Mouse (Mus musculus): Measurements from ENCODE around the gene Glis3. TPM values are rescaled to one million over a fixed set of nuclear protein-coding genes. Genes with fewer than 3 reads are reported as not detected.

Gene Glis3
- polyA plus RNA-seq, 1 experiment from 2014 or later, result 2.6 TPM

DNA sequence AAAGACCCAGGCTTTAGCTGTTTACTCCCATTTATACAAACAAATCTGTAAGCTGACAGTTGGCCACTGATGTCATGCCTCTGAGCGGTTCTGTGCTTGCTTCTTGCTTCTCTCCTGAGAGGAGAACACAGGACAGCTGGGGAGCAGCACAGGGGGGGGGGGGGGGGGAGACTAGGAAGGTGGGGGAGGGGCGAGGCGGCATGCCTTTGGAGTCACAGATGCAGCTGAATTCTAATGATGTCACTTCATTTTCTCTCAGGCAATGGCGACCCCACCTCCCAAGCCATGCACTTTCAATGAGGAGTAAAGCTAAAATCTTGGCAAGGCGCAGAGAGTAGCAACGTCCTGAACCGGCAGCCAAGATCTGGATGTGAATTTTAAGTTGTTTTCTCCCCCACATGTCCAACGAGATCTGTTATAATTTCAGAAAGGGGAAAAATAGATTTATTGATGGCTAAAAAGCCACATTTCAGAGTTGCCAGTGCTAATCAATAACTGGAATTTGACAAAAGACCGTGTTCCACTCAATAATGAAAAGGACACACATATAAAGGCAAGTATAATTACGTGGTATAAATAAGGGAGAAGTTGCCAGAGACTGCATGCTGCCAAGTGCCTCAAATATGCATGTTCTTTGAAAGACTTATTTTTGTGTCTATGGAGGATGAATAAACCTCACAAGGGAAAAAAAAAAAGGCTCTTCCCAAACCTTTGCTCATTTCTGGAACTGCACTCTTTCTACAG lies 297.5 kb downstream of the Glis3 start:
- WGBS, result 29% methylated on average over 10 of the region's 10 CpGs
- ATAC-seq (ENCODE audit: low FRiP score), result peak; percentile 88
- no peak overlapping the region for H3K4me2 ChIP-seq (replicated peaks)

DNA sequence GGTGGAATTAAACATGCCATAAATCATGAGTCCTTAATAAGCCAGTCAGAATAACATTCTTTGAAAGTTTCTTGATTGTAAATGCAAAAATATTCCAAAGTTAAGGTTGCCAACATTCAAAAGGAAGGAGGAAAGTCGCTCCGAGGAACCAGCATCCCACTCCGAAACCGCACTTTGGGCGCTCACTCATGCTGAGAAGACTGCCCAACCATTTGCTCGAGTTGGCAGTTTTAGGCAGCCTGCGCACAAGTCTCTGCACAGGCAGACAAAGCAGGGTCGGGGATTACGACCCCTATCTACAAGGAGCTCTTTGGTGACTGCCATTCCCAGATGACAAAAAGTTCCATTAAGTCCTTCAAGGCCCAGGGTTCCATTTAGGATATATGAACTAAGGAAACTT lies 298.4 kb downstream of the Glis3 start:
- Histone ChIP-seq H3K4me1 (peaks cover 30% of the 10 kb centered on the region), H3K4me3 (no peak overlapping the region), H3K36me3 (no peaks in the 10 kb centered on the region), H3K9ac (no peak overlapping the region), H3K27me3 (no peaks in the 10 kb centered on the region), H3K9me3 (replicated peaks) (no peaks in the 10 kb centered on the region), H3K27ac (peak overlapping the region; percentile 48; the same call in 1 of the 2 replicates), H3K4me2 (replicated peaks) (no peak overlapping the region)
- WGBS, result 45% methylated on average over 9 of the region's 9 CpGs
- ATAC-seq (ENCODE audit: low FRiP score), result no peak

More for the DNA sequence above, 297.5 kb downstream of the Glis3 start:
- Histone ChIP-seq H3K27me3 (no peaks in the 10 kb centered on the region), H3K9ac (no peak overlapping the region), H3K4me1 (peaks cover 30% of the 10 kb centered on the region), H3K36me3 (no peaks in the 10 kb centered on the region), H3K27ac (peak overlapping the region; percentile 48; the same call in 1 of the 2 replicates), H3K9me3 (replicated peaks) (no peaks in the 10 kb centered on the region), H3K4me3 (no peak overlapping the region)

DNA sequence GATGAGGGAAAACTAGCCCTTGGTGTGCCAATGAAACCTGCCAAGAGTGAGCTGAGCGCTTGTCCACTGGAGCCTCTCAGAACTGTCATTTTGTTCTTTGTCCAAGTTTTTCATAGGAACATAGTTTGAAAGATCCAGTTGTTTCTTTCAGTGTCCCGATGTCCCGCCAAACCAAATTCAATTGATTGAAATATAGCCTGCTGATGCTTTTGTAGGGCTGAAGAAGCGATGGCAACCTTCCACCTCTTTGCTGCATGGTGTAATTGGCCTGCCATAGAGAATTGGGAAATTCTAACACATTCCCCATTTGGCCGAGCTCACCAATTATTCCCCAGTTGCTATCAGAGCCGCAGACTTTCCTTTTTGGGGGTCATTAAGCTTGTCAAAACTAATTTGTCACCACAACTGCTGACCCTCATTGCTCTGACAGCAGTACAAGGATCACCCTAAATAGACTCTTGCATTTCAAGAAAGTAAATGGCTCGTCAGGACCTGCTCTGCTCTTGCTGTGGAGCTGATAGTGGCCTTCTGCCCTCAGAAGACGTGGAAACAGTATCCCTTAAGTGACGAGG lies 299.1 kb downstream of the Glis3 start:
- Histone ChIP-seq H3K9ac (no peak overlapping the region), H3K4me1 (peaks cover 30% of the 10 kb centered on the region), H3K36me3 (no peaks in the 10 kb centered on the region), H3K27me3 (no peaks in the 10 kb centered on the region), H3K9me3 (replicated peaks) (no peaks in the 10 kb centered on the region), H3K4me2 (replicated peaks) (no peak overlapping the region), H3K27ac (no peak overlapping the region), H3K4me3 (no peak overlapping the region)
- WGBS, result 52% methylated on average over 9 of the region's 9 CpGs
- no peak for ATAC-seq (ENCODE audit: low FRiP score)

DNA sequence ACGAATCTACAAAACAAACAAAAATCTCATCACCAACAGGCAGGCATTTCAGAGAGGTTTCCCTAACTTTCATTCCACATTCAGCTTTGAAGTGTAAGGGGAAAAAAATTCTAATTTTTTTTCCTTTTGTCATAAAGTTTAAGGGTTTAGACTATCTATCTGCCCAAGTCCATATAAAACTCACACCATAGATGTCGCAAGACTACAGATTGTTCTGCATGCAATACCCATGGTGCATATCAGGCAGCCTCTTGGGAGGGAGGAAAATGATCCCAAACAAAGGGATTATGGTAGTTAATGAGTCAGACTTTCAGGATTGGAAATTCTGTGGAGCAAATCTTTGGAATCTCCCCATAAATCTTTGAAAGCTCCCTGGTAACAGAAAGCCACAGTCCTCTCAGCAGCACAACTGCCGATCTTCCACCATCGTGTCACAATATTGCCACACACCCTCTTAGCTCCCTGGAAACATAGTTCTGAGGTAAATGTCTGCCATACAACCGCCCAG lies 302.0 kb downstream of the Glis3 start:
- H3K4me3 ChIP-seq, result no peak overlapping the region
- H3K27ac ChIP-seq, result no peak overlapping the region
- no peaks in the 10 kb centered on the region for H3K27me3 ChIP-seq
- no peak overlapping the region for H3K9ac ChIP-seq
- no peaks in the 10 kb centered on the region for H3K36me3 ChIP-seq
- no peak for ATAC-seq (ENCODE audit: low FRiP score)
- peaks cover 28% of the 10 kb centered on the region for H3K4me1 ChIP-seq
- 90% methylated on average over 5 of the region's 5 CpGs for WGBS
- no peak overlapping the region for H3K4me2 ChIP-seq (replicated peaks)
- no peaks in the 10 kb centered on the region for H3K9me3 ChIP-seq (replicated peaks)

DNA sequence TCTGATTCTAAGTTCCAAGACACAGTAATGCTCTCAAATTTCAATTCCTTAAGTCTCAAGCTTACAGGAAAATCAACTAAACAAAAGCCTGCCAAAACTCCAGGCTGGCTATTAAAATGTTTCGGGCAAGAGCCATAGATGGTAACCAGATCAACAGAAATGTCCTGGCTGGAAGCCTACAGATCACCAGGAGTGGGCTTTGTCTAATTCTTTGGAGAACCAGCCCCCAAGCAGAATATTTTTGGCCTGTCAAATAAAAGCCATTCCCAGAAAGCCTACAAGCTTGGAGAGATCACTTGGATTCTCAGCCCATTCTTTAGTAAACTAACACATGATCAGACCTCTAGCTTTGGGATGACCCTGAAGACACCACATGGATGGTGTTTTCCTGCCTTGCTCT lies 303.5 kb downstream of the Glis3 start:
- Histone ChIP-seq H3K4me2 (replicated peaks) (no peak overlapping the region), H3K4me1 (peaks cover 13% of the 10 kb centered on the region), H3K27ac (no peak overlapping the region), H3K4me3 (no peak overlapping the region), H3K36me3 (no peaks in the 10 kb centered on the region), H3K9ac (no peak overlapping the region), H3K27me3 (no peaks in the 10 kb centered on the region), H3K9me3 (replicated peaks) (no peaks in the 10 kb centered on the region)
- 76% methylated on average over 1 of the region's 1 CpGs for WGBS
- no peak for ATAC-seq (ENCODE audit: low FRiP score)

DNA sequence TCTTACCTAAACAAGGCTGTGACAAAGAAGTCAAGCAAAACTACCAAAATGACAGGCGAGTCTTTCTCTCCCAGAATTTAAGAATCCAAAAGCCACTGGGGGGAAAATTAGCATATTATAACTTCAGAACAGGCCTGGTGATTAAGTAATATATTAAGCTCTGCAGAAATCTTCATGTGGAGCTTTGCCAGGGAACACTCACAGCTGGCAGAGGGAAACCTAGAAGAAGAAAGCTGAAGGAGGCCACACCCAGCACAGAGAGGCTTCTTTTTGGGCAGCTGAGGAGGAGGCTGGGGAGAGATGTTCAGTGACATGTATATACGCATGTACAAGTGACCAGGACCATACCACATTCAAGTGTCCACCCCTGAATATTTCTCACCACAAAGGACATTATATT lies 304.1 kb downstream of the Glis3 start:
- WGBS, result 89% methylated on average over 2 of the region's 2 CpGs
- H3K36me3 ChIP-seq, result no peaks in the 10 kb centered on the region
- ATAC-seq (ENCODE audit: low FRiP score), result no peak

DNA sequence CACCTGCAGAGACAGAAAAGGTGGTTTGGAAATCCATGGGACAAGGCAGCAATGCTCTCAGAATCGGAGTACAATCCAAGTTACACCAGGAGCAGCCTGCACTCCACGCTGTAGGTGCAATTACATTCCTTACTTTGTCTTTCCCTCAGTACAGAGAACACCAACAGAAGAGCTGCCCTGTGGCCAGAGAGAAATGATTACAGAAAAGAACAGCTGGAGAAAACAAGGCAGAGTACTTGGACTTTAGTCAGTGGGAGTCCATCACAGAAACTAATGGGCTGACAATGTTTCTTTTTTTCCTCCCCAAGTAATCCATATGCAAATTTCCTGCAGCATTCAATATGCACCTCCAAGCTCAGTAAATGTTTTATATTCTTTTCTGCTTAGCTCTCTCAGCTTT lies 305.4 kb downstream of the Glis3 start:
- Histone ChIP-seq H3K4me1 (no peaks in the 10 kb centered on the region), H3K27me3 (no peaks in the 10 kb centered on the region), H3K4me3 (no peak overlapping the region), H3K9ac (no peak overlapping the region), H3K9me3 (replicated peaks) (no peaks in the 10 kb centered on the region), H3K27ac (no peak overlapping the region), H3K4me2 (replicated peaks) (no peak overlapping the region), H3K36me3 (no peaks in the 10 kb centered on the region)
- no peak for ATAC-seq (ENCODE audit: low FRiP score)
- 44% methylated on average over 2 of the region's 2 CpGs for WGBS

More for the DNA sequence above, 304.1 kb downstream of the Glis3 start:
- Histone ChIP-seq H3K4me3 (no peak overlapping the region), H3K9ac (no peak overlapping the region), H3K4me1 (peaks cover 7% of the 10 kb centered on the region; the same call in 1 of the 2 replicates), H3K27me3 (no peaks in the 10 kb centered on the region), H3K4me2 (replicated peaks) (no peak overlapping the region), H3K27ac (no peak overlapping the region), H3K9me3 (replicated peaks) (no peaks in the 10 kb centered on the region)

DNA sequence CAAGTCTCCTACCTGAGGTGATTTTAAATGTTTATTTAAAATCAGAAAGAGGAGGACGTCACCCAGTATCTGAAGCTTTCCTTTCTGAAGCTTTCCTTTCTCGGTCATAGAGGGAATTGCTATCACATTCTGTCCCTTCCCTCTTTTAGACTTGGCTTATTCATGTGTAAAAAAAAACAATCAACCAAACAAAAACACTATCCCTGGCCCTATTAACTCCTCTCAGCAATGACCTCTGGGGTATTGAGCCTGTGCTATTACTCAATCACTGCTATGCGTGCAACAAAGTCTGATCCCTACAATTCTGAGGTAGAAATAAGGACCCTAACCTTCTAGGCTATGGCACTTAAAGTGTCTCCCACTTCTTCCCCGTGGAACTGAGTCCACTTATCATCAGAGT lies 311.7 kb downstream of the Glis3 start:
- H3K27ac ChIP-seq, result no peak overlapping the region
- H3K9ac ChIP-seq, result no peak overlapping the region
- no peaks in the 10 kb centered on the region for H3K4me1 ChIP-seq
- WGBS, result 67% methylated on average over 4 of the region's 4 CpGs
- H3K4me3 ChIP-seq, result no peak overlapping the region
- no peak overlapping the region for H3K4me2 ChIP-seq (replicated peaks)
- no peaks in the 10 kb centered on the region for H3K36me3 ChIP-seq
- ATAC-seq (ENCODE audit: low FRiP score), result no peak
- no peaks in the 10 kb centered on the region for H3K27me3 ChIP-seq
- H3K9me3 ChIP-seq (replicated peaks), result no peaks in the 10 kb centered on the region

DNA sequence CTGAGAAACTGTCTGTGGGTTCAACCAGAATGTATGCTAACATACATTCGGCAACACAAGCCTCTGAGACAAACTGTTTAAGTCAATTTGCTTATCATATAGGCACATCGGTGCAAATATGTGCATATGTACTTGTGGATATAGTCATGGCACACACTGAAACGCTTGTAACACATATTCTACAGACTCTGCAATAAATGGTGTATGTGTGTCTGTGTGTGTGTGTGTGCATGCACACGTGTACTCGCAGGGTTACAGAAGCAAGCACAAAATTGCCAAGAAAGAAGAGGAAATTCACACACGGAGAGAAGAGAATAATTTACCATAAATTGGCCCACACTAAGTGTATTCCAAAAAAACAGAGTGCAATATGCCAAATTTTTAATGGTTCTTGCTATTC lies 312.6 kb downstream of the Glis3 start:
- no peak for ATAC-seq (ENCODE audit: low FRiP score)
- H3K9ac ChIP-seq, result no peak overlapping the region
- no peak overlapping the region for H3K4me3 ChIP-seq
- H3K27ac ChIP-seq, result no peak overlapping the region
- no peaks in the 10 kb centered on the region for H3K36me3 ChIP-seq
- H3K4me1 ChIP-seq, result no peaks in the 10 kb centered on the region
- 90% methylated on average over 6 of the region's 6 CpGs for WGBS
- H3K27me3 ChIP-seq, result no peaks in the 10 kb centered on the region
- no peaks in the 10 kb centered on the region for H3K9me3 ChIP-seq (replicated peaks)
- H3K4me2 ChIP-seq (replicated peaks), result no peak overlapping the region

DNA sequence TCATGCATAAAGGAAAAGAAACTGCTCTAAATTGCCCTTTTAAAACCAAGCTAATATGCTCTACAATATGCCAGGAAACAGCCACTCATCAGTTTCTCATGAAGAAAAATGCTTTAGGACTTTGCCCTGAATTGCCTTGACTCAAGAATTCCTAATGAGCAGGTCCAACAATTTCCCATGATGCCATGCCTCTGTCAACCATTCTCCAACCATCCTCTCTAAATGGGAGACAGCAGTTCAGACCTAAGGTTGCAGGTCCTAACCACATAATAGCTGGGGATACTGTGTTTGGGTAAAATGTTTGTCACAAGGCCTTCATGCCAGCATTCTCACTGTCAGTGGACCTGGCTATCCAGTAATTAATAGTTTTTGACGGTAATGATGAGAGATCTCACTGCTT lies 313.1 kb downstream of the Glis3 start:
- WGBS, result 87% methylated on average over 1 of the region's 1 CpGs
- ATAC-seq (ENCODE audit: low FRiP score), result no peak
- no peaks in the 10 kb centered on the region for H3K4me1 ChIP-seq

DNA sequence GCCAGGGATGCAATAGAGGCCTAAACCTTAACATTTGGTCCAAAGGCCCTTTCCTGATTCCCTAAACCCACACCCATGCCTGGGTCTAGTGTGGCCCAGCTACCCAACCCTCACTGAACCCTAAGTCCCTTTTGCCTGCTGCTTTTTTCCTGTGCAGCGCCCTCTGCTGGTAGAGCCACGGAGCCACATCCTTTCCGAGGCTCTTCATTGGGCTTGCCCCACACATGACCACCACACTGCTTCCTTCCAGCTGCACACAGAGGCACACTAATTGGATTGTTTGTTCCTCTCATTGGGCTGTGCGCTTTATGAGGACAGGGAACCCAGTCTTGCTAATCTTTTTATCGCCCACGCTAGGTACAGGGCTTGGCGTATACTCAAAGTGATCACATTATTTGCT lies 314.0 kb downstream of the Glis3 start:
- no peaks in the 10 kb centered on the region for H3K4me1 ChIP-seq
- no peaks in the 10 kb centered on the region for H3K27me3 ChIP-seq
- H3K9ac ChIP-seq, result no peak overlapping the region
- ATAC-seq (ENCODE audit: low FRiP score), result no peak; the same call in 1 of the 2 replicates
- H3K27ac ChIP-seq, result no peak overlapping the region
- H3K9me3 ChIP-seq (replicated peaks), result no peaks in the 10 kb centered on the region
- no peak overlapping the region for H3K4me3 ChIP-seq
- WGBS, result 43% methylated on average over 7 of the region's 7 CpGs
- no peaks in the 10 kb centered on the region for H3K36me3 ChIP-seq
- H3K4me2 ChIP-seq (replicated peaks), result no peak overlapping the region

More for the DNA sequence above, 313.1 kb downstream of the Glis3 start:
- H3K27ac ChIP-seq, result no peak overlapping the region
- H3K27me3 ChIP-seq, result no peaks in the 10 kb centered on the region
- no peak overlapping the region for H3K4me2 ChIP-seq (replicated peaks)
- H3K9ac ChIP-seq, result no peak overlapping the region
- no peak overlapping the region for H3K4me3 ChIP-seq
- H3K36me3 ChIP-seq, result no peaks in the 10 kb centered on the region
- no peaks in the 10 kb centered on the region for H3K9me3 ChIP-seq (replicated peaks)

DNA sequence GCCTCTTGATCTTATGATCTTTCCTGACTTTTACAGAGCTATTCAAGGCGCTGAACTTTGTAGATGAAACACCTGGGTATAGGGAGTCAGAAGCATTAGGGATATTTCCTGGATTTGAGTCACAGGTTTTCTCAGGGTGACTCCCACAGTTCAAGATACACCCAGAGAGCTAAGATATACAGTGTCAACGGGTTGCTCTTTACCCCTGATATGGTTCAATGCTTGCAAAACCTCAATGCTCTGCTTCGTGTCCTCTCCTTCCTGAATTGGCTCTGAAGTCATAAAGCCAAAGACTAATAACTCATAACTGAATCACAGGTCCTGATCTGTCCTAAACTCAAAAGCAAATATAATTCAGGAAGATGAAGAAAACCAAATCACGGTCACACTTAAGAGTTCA lies 319.0 kb downstream of the Glis3 start:
- H3K4me1 ChIP-seq, result no peaks in the 10 kb centered on the region
- WGBS, result 89% methylated on average over 4 of the region's 4 CpGs
- no peak overlapping the region for H3K4me3 ChIP-seq
- no peaks in the 10 kb centered on the region for H3K9me3 ChIP-seq (replicated peaks)
- no peaks in the 10 kb centered on the region for H3K36me3 ChIP-seq
- H3K9ac ChIP-seq, result no peak overlapping the region
- no peak for ATAC-seq (ENCODE audit: low FRiP score)
- H3K4me2 ChIP-seq (replicated peaks), result no peak overlapping the region
- H3K27ac ChIP-seq, result no peak overlapping the region
- H3K27me3 ChIP-seq, result no peaks in the 10 kb centered on the region

DNA sequence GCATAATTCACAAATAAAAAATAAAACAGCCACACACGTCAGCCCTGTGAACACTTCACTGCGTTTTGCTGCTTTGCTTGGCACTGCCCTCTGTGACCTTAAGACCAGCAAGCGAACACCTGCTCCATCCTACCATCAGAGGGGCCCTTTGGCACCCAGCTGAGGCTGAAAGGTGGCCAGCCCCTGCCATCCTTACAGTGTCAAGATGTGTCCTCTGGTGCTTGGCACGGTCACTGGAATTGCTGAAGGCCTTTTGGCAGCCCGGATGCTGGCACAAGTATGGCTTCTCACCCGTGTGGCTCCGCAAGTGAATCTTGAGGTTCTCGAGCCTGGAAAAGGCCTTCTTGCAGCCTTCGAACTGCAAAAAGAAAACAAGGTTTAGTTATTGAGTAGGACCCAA lies 322.3 kb downstream of the Glis3 start:
- no peaks in the 10 kb centered on the region for H3K27me3 ChIP-seq
- H3K27ac ChIP-seq, result no peak overlapping the region
- no peaks in the 10 kb centered on the region for H3K9me3 ChIP-seq (replicated peaks)
- no peak overlapping the region for H3K9ac ChIP-seq
- WGBS, result 87% methylated on average over 9 of the region's 9 CpGs
- no peaks in the 10 kb centered on the region for H3K36me3 ChIP-seq
- peaks cover 2% of the 10 kb centered on the region; the same call in 1 of the 2 replicates for H3K4me1 ChIP-seq
- ATAC-seq (ENCODE audit: low FRiP score), result no peak
- H3K4me3 ChIP-seq, result no peak overlapping the region
- H3K4me2 ChIP-seq (replicated peaks), result no peak overlapping the region

Measured in hindbrain, embryonic 12.5 days (tissue).